Mouse (Mus musculus) midbrain, postnatal 0 days (tissue): ENCODE results near the gene Copz2. TPM values are rescaled to one million over a fixed set of nuclear protein-coding genes. Genes with fewer than 3 reads are reported as not detected.

Source experiments
- ATAC-seq: fragments of 200-750 bp; cut with Nextera tagmentation; 2 replicates; pipeline ENCODE4 v1.8.0; 2017; ENCODE audit warnings: moderate number of reproducible peaks, mild to moderate bottlenecking, moderate TSS enrichment, moderate library complexity; ENCODE audit not compliant: low FRiP score
- DNase-seq: peaks from one replicate; pipeline ENCODE4 v3.0.0-alpha.2; 2015; ENCODE audit warnings: low spot score
- H3K27ac ChIP-seq: fragments of 300-500 bp; sonication (generic); 2 replicates; pipeline ENCODE4 v1.5.1; 2014; ENCODE audit warnings: low read depth, mild to moderate bottlenecking, low read length, mixed read lengths
- H3K27me3 ChIP-seq: fragments of 300-500 bp; sonication (generic); 2 replicates; pipeline ENCODE4 v1.6.1; 2014; ENCODE audit warnings: low read length, control low read depth, mixed read lengths; ENCODE audit not compliant: insufficient read depth
- H3K36me3 ChIP-seq: fragments of 300-500 bp; sonication (generic); 2 replicates; pipeline ENCODE4 v1.6.1; 2014; ENCODE audit warnings: low read length, control low read depth, mixed read lengths; ENCODE audit not compliant: insufficient read depth
- H3K4me1 ChIP-seq: fragments of 300-500 bp; sonication (generic); 2 replicates; pipeline ENCODE4 v1.6.1; 2014; ENCODE audit warnings: mild to moderate bottlenecking, control low read depth, antibody characterized with exemption, low read length, mixed read lengths; ENCODE audit not compliant: insufficient read depth
- H3K4me2 ChIP-seq: fragments of 300-500 bp; sonication (generic); 2 replicates; pipeline ENCODE4 v1.6.1; 2014; ENCODE audit warnings: low read depth, mild to moderate bottlenecking, low read length, mixed read lengths; ENCODE audit not compliant: poor library complexity, severe bottlenecking
- H3K4me3 ChIP-seq: fragments of 300-500 bp; sonication (generic); 2 replicates; pipeline ENCODE4 v1.5.1; 2014; ENCODE audit warnings: low read depth, mild to moderate bottlenecking, low read length, moderate library complexity
- H3K9ac ChIP-seq: fragments of 300-500 bp; sonication (generic); replicated peaks from 2 replicates; pipeline ENCODE4 v1.6.1; 2014; ENCODE audit warnings: mild to moderate bottlenecking, low read length, moderate library complexity, mixed read lengths; ENCODE audit not compliant: poor library complexity, severe bottlenecking
- H3K9me3 ChIP-seq: fragments of 300-500 bp; sonication (generic); 2 replicates; pipeline ENCODE4 v1.6.1; 2016; ENCODE audit warnings: low read length, control low read depth
- CTCF ChIP-seq: IDR thresholded peaks from 2 replicates; pipeline ENCODE4 v1.5.1; 2016; ENCODE audit warnings: antibody characterized with exemption, mild to moderate bottlenecking
- WGBS: fragments of 180-500 bp; shearing (Covaris S2); extraction: QIAGEN DNeasy Blood & Tissue Kit; methylation state at CpG from one replicate; pipeline ENCODE4 v1.1.7; 2014; 5-methylcytosine and 5-hydroxymethylcytosine counted together
- polyA plus RNA-seq: library from polyadenylated mRNA; unstranded; fragments of >200 nt; fragmentation: Nextera tagmentation; extraction: Ambion mirVana; gene quantifications from 2 replicates; pipeline ENCODE4 v1.2.1, GENCODE M21; 2015
- total RNA-seq: library from RNA; depleted of rRNA; stranded (reverse); fragments of >200 nt; gene quantifications from 2 replicates; pipeline ENCODE4 v1.2.3, GENCODE M21; 2014

The Copz2 gene
- total and polyA plus RNA-seq, 2 experiments from 2014 or later: 12.7 to 20.3 TPM

- no peak for ATAC-seq
Measured at GRCm38 (mm10) chr11:96813920-96814319, 35.8 kb upstream of the Copz2 start.

GRCm38 (mm10) chr11:96814443-96814842 is 35.2 kb upstream of the Copz2 start:
- Histone ChIP-seq H3K9ac (no peak overlapping the region), H3K4me2 (no peak overlapping the region), H3K9me3 (no peaks in the 10 kb centered on the region), H3K27me3 (no peaks in the 10 kb centered on the region), H3K4me1 (no peaks in the 10 kb centered on the region), H3K27ac (no peak overlapping the region), H3K36me3 (peaks cover 37% of the 10 kb centered on the region), H3K4me3 (no peak overlapping the region)
- ATAC-seq (no peak), DNase-seq (no peak)
- no peak for TF ChIP-seq CTCF
- 87% methylated on average over 2 of the region's 2 CpGs for whole genome bisulfite sequencing

More at GRCm38 (mm10) chr11:96813920-96814319, 35.8 kb upstream of the Copz2 start:
- H3K4me2 ChIP-seq: no peak overlapping the region
- no peak for TF ChIP-seq CTCF
- no peaks in the 10 kb centered on the region for H3K27me3 ChIP-seq
- no peak overlapping the region for H3K4me3 ChIP-seq
- no peak for DNase-seq
- H3K36me3 ChIP-seq: peaks cover 36% of the 10 kb centered on the region
- 88% methylated on average over 5 of the region's 5 CpGs for WGBS
- H3K9ac ChIP-seq: no peak overlapping the region
- H3K4me1 ChIP-seq: no peaks in the 10 kb centered on the region
- no peak overlapping the region for H3K27ac ChIP-seq
- no peaks in the 10 kb centered on the region for H3K9me3 ChIP-seq

- Histone ChIP-seq H3K27ac (no peak overlapping the region; the same call in 1 of the 2 replicates), H3K4me2 (no peak overlapping the region), H3K36me3 (peaks cover 48% of the 10 kb centered on the region), H3K27me3 (no peaks in the 10 kb centered on the region), H3K4me1 (no peaks in the 10 kb centered on the region), H3K9ac (no peak overlapping the region), H3K4me3 (no peak overlapping the region), H3K9me3 (no peaks in the 10 kb centered on the region)
- TF ChIP-seq CTCF: no peak
- 100% methylated on average over 2 of the region's 2 CpGs for WGBS
- DNase-seq (no peak), ATAC-seq (no peak)
Measured at GRCm38 (mm10) chr11:96815895-96816294, 33.8 kb upstream of the Copz2 start.

DNA sequence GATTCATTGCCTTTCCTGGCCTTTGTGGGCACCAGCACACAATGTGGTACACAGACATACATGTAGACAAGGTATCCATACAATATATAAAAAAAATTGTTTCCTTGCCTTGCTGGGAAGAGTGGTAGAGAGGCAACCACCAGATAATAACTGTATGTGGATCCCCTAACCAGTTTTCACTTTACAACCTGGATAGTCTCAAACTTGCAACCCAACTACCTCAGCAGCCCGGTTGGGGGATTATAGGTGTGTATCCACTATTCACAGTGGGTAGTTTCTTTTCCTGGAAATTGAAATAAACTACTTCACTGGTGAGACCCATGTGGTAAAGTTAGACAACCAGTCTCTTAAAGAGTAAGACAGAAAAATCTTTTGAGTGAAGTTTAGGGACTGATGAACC is 33.2 kb upstream of the Copz2 start:
- no peaks in the 10 kb centered on the region for H3K27me3 ChIP-seq
- H3K27ac ChIP-seq: no peak overlapping the region
- no peak for TF ChIP-seq CTCF
- no peaks in the 10 kb centered on the region for H3K4me1 ChIP-seq
- H3K9me3 ChIP-seq: no peaks in the 10 kb centered on the region
- 100% methylated on average over 1 of the region's 1 CpGs for WGBS
- H3K4me3 ChIP-seq: no peak overlapping the region
- ATAC-seq (no peak), DNase-seq (no peak)
- no peak overlapping the region for H3K4me2 ChIP-seq
- no peak overlapping the region for H3K9ac ChIP-seq
- H3K36me3 ChIP-seq: peaks cover 54% of the 10 kb centered on the region

DNA sequence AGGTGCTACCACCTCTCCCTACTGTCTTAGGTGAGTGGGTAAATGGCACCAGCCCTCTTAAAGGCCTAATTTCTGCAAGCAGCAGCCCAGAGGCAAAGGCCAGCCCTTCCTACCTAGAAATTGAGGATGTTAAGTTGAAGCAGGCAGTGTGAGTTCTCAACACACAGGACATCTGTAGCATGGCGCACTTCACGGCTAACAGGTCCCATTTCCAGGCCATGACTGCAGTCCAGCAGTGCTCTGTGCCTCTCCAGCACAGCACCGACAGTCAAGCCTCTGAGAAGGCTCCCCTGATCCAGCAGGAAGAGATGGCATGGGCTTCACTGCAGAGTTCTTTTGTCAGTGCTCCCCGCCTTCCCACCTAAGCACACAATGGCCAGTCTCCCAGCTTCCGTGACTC is 32.7 kb upstream of the Copz2 start:
- Histone ChIP-seq H3K36me3 (peaks cover 55% of the 10 kb centered on the region), H3K27me3 (no peaks in the 10 kb centered on the region), H3K4me1 (no peaks in the 10 kb centered on the region), H3K4me2 (no peak overlapping the region), H3K9me3 (no peaks in the 10 kb centered on the region), H3K27ac (no peak overlapping the region), H3K9ac (no peak overlapping the region), H3K4me3 (no peak overlapping the region)
- ATAC-seq: no peak
- 54% methylated on average over 5 of the region's 5 CpGs for WGBS
- no peak for TF ChIP-seq CTCF
- DNase-seq: no peak

GRCm38 (mm10) chr11:96818128-96818710 is 31.5 kb upstream of the Copz2 start:
- H3K36me3 ChIP-seq: peaks cover 56% of the 10 kb centered on the region
- TF ChIP-seq CTCF: no peak
- 84% methylated on average over 8 of the region's 8 CpGs for WGBS
- H3K4me1 ChIP-seq: no peaks in the 10 kb centered on the region
- no peaks in the 10 kb centered on the region for H3K27me3 ChIP-seq
- ATAC-seq: no peak
- H3K9ac ChIP-seq: no peak overlapping the region
- no peak overlapping the region for H3K4me2 ChIP-seq
- DNase-seq: no peak
- H3K4me3 ChIP-seq: no peak overlapping the region
- no peak overlapping the region for H3K27ac ChIP-seq
- H3K9me3 ChIP-seq: no peaks in the 10 kb centered on the region
